Mouse (Mus musculus) naive thymus-derived CD4-positive, alpha-beta T cell, adult 2 months (primary cell): ENCODE results near the gene Dlst.

Experiments
- DNase-seq: peaks from one replicate; pipeline ENCODE4 v3.0.0-alpha.2; 2011; ENCODE audit warnings: low read depth

Dlst gene

GRCm38 (mm10) chr12:85151002-85151774 is 40.6 kb downstream of the Dlst start, which contains the start of gene Rps6kl1:
Rps6kl1 (minus strand) TSS chr12:85151264.
- DNase-seq = peak; percentile 78

- no peak for DNase-seq
These were observed 42.4 kb downstream of the Dlst start for GRCm38 (mm10) chr12:85153011-85153410.

- no peak for DNase-seq
These were observed 45.7 kb downstream of the Dlst start for GRCm38 (mm10) chr12:85156324-85156723.

GRCm38 (mm10) chr12:85157797-85158460 is 47.3 kb downstream of the Dlst start:
- DNase-seq = no peak

GRCm38 (mm10) chr12:85158801-85159200 is 48.2 kb downstream of the Dlst start:
- DNase-seq = no peak

GRCm38 (mm10) chr12:85159592-85159991 is 49.0 kb downstream of the Dlst start:
- no peak for DNase-seq

GRCm38 (mm10) chr12:85164996-85165395 is 54.4 kb downstream of the Dlst start:
- DNase-seq = no peak

- no peak for DNase-seq
These were observed 56.0 kb downstream of the Dlst start for GRCm38 (mm10) chr12:85166631-85167030.

- peak; percentile 89 for DNase-seq
These were observed 58.7 kb downstream of the Dlst start for GRCm38 (mm10) chr12:85169117-85169858.

- no peak for DNase-seq
These were observed 59.2 kb downstream of the Dlst start for GRCm38 (mm10) chr12:85169877-85170276.

GRCm38 (mm10) chr12:85170284-85170947 is 59.8 kb downstream of the Dlst start:
- DNase-seq = no peak

- no peak for DNase-seq
These were observed 60.3 kb downstream of the Dlst start for GRCm38 (mm10) chr12:85170948-85171307.

GRCm38 (mm10) chr12:85174016-85174415 is 63.4 kb downstream of the Dlst start:
- no peak for DNase-seq

GRCm38 (mm10) chr12:85175087-85175675 is 64.5 kb downstream of the Dlst start:
- no peak for DNase-seq

- no peak for DNase-seq
These were observed 65.6 kb downstream of the Dlst start for GRCm38 (mm10) chr12:85175926-85176845.

GRCm38 (mm10) chr12:85176846-85177523 is 66.4 kb downstream of the Dlst start:
- DNase-seq = peak; percentile 63

- DNase-seq = no peak
These were observed 67.2 kb downstream of the Dlst start, which contains the start of gene Pgf for GRCm38 (mm10) chr12:85177740-85178239. Pgf (minus strand) TSS chr12:85177790.

- DNase-seq = no peak
These were observed 67.7 kb downstream of the Dlst start for GRCm38 (mm10) chr12:85178294-85178693.

- no peak for DNase-seq
These were observed 71.1 kb downstream of the Dlst start for GRCm38 (mm10) chr12:85181475-85182344.
